Mouse (Mus musculus) lung, postnatal 0 days (tissue): Measurements from ENCODE around the gene Tnn.

Source experiments
- CTCF ChIP-seq: IDR thresholded peaks from 2 replicates; pipeline ENCODE4 v1.5.1; 2016; ENCODE audit warnings: antibody characterized with exemption, mild to moderate bottlenecking
- EP300 ChIP-seq: IDR thresholded peaks from 2 replicates; pipeline ENCODE4 v1.6.1; 2016; ENCODE audit warnings: antibody characterized with exemption, mild to moderate bottlenecking, control low read depth

DNA sequence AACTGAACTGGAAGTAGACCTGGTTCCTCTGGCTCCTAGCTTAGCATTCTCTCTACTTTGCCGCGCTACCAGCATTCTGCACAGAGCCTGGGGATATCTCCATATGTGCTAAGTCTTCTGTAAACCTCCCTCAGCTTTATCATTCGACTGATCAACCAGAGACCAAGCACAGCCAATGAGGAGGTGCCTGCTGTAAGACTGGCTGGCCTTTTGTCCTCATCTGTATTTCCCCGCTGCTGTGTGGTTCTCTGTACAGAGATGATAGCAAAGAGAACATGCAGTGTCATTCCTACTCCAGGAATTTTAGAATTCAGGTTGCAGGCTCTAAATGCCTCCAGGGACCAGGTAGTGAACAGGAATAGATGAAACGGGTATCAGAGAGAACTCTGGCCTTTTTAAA lies 92.1 kb downstream of the Tnn start:
- TF ChIP-seq CTCF (no peak), EP300 (no peak)
